Mouse (Mus musculus): Measurements from ENCODE around the gene Gm21865.
"Not testable (repeated sequence)": the region's sequence is repeated elsewhere in the genome, so short reads cannot be mapped to it uniquely, and the experiment has no call there.

The Gm21865 gene

DNA sequence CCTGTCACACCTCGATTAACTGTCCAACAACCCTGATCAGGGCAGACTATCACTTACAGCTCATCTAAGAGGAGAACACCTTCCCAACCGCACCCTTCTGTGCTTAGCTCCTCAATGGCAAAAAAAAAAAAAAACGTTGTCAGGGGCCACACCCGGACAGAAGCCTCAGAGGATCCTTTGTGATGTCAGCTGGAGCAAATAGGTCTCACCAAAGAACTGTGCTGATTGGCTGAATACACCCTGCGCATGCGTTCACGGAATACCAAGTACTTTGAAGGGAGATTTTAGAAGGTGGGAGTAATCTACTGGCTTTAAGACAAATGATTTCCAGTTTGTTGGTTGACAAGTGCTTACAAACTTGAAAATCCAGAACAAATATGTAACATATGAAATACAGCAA lies at the start of gene Gm21865:
Gene Gm21865, minus strand, starts transcription at position 101 of the 400 bp plus-strand sequence.
- DNase-seq: not testable (repeated sequence)
